Mouse (Mus musculus) heart, postnatal 0 days (tissue): ENCODE measurements around the gene Taf7l.

ENCODE experiments used
- CTCF ChIP-seq: IDR thresholded peaks from 2 replicates; pipeline ENCODE4 v1.5.1; 2016; ENCODE audit warnings: antibody characterized with exemption, control low read depth, low read depth
- EP300 ChIP-seq: IDR thresholded peaks from 2 replicates; pipeline ENCODE4 v1.6.1; 2016; ENCODE audit warnings: antibody characterized with exemption, low read depth

DNA sequence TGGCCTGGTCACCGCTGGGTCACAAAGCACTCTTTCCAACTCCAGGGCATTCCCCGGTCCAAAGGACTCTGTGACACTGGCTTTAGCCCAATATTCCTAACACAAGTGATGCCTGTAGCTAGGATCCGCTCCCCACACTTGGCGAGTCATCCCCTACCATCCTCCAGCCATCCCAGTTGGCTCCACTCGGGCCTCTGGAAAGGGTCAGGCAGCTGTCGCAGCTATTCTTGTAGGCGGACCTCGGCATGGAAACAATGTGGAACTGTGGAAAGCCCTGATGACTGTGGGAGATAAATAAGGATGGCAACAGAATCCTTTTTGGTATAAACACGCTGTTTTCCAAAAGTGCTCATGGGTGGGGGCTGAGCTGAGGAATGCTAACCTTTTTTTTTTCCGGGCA, 50.5 kb downstream of the Taf7l start:
- TF ChIP-seq CTCF: no peak
- no peak for TF ChIP-seq EP300
